Mouse (Mus musculus): ENCODE measurements around the gene Tmem170b. TPM values are rescaled to one million over a fixed set of nuclear protein-coding genes. Genes with fewer than 3 reads are reported as not detected.

Tmem170b gene
- polyA plus RNA-seq, 1 experiment from 2014 or later, result 4.9 TPM

DNA sequence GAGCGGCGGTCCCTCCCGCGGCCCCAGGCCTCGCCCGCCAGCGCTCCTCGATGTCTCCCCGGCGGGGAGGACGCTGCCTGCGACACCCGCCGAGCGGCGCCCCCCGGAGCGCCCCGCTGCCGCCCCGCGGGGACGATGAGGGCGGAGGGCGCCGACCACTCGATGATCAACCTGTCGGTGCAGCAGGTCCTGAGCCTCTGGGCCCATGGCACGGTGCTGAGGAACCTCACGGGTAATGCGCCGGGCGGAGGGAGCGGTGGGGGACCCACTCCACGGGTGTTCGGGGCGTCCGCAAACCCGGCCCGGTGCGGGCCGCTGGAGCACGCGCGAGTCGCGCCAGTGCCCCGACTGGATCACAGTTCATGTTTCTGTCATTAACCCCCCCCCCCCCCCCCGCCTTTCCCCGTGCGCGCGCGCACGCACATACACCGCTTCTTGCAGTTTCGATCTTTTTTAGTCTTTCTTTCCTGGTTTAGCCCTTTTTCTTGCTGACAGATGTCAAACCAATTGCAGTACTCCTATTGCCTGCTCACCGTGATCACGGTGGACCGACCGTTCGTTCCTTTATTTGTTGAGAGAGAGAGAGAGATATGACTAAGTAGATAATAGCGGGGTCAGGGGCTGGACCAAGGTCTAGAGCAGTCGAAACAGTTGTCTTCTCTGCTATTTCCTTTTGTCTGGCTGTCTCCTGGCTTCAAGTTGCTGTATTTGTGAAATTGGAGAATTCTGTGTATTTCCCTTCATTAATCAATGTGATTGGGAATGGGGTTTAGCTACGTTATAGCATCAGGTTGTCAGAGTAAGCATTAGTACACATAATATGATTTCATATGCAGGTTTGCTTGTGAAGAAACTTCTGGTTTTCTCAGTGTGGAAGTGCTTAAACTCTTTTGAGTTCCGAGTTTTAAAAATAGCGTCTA is 634 bp downstream of the Tmem170b start:
- H3K4me1 ChIP-seq (replicated peaks; ENCODE audit: control insufficient read depth, insufficient read depth), result no peaks in the 10 kb centered on the region
- TF ChIP-seq CTCF (IDR thresholded peaks at IDR 0.05; ENCODE audit: low read depth), result no peak
- no peak for TF ChIP-seq EP300 (optimal IDR thresholded peaks at IDR 0.05)
- peak; percentile 63 for DNase-seq (ENCODE audit: low spot score)

DNA sequence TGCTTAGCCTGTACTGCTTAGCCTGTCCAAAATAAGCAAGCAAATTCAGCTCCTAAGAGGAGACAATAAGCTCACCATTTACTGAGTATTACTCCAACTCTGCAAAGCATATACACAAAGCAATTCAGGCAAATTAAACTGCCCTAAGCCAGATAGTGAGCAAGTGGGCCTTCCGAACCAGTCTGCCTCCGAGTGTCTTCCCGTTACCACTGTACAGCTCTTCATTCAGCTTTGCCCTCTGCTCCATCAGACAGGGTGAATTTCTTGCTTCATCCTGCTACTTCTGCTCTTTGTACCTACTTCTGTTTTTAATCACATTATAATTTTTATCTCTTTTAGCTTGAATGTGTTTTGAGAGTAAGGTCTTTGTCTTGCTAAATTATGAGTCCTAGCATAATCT is 1.9 kb downstream of the Tmem170b start:
- H3K36me3 ChIP-seq (ENCODE audit: control insufficient read depth, insufficient read depth, low read length), result no peaks in the 10 kb centered on the region
- no peak overlapping the region for H3K27ac ChIP-seq (replicated peaks)
- DNase-seq (ENCODE audit: low spot score) (no peak), ATAC-seq (ENCODE audit: low FRiP score, low TSS enrichment) (no peak)
- H3K27me3 ChIP-seq (ENCODE audit: control insufficient read depth, insufficient read depth, low read length), result no peaks in the 10 kb centered on the region
- H3K9me3 ChIP-seq (ENCODE audit: control insufficient read depth, low read length), result no peaks in the 10 kb centered on the region
- H3K4me1 ChIP-seq (replicated peaks; ENCODE audit: control insufficient read depth, insufficient read depth), result no peaks in the 10 kb centered on the region
- TF ChIP-seq CTCF (IDR thresholded peaks at IDR 0.05; ENCODE audit: low read depth), result no peak
- no peak for TF ChIP-seq EP300 (optimal IDR thresholded peaks at IDR 0.05)
- no peak overlapping the region for H3K9ac ChIP-seq (ENCODE audit: low read length)
- H3K4me3 ChIP-seq (ENCODE audit: low read depth, low read length), result no peak overlapping the region
- WGBS, result 76% methylated on average over 3 of the region's 3 CpGs
- no peak overlapping the region for H3K4me2 ChIP-seq (replicated peaks; ENCODE audit: low read depth)

More for the DNA sequence above, 634 bp downstream of the Tmem170b start:
- H3K27me3 ChIP-seq (ENCODE audit: control insufficient read depth, insufficient read depth, low read length), result no peaks in the 10 kb centered on the region
- H3K27ac ChIP-seq (replicated peaks), result peak overlapping the region; percentile 90
- 3% methylated on average over 31 of the region's 67 CpGs for WGBS
- no peaks in the 10 kb centered on the region for H3K36me3 ChIP-seq (ENCODE audit: control insufficient read depth, insufficient read depth, low read length)
- peak overlapping the region; percentile 84 for H3K4me2 ChIP-seq (replicated peaks; ENCODE audit: low read depth)
- ATAC-seq (ENCODE audit: low FRiP score, low TSS enrichment), result peak; percentile 32
- no peaks in the 10 kb centered on the region for H3K9me3 ChIP-seq (ENCODE audit: control insufficient read depth, low read length)
- peak overlapping the region; percentile 91 for H3K9ac ChIP-seq (ENCODE audit: low read length)
- peak overlapping the region; percentile 92 for H3K4me3 ChIP-seq (ENCODE audit: low read depth, low read length)

DNA sequence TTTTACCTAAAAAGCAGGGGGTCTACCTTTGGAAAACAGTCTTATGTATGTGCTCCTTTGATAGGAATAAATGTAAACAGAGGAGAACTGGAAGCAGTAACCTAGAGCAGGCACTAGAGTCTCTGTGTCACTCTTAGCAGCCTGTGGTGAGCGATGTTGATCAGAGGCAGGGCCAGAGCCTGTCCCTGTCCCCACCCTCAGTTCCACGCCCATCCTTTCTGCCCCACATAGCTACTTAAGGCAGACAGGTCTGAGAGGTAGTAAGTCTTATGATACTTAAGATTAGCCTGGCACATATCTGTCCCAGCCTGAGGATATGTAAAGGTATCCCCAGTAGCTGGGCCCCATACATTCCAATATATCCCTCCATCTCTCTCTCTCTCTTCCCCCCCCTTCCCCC is 2.9 kb downstream of the Tmem170b start:
- Histone ChIP-seq H3K9me3 (ENCODE audit: control insufficient read depth, low read length) (no peaks in the 10 kb centered on the region), H3K27me3 (ENCODE audit: control insufficient read depth, insufficient read depth, low read length) (no peaks in the 10 kb centered on the region), H3K4me2 (replicated peaks; ENCODE audit: low read depth) (no peak overlapping the region), H3K27ac (replicated peaks) (no peak overlapping the region), H3K9ac (ENCODE audit: low read length) (no peak overlapping the region), H3K36me3 (ENCODE audit: control insufficient read depth, insufficient read depth, low read length) (no peaks in the 10 kb centered on the region), H3K4me3 (ENCODE audit: low read depth, low read length) (no peak overlapping the region), H3K4me1 (replicated peaks; ENCODE audit: control insufficient read depth, insufficient read depth) (no peaks in the 10 kb centered on the region)
- TF ChIP-seq CTCF (IDR thresholded peaks at IDR 0.05; ENCODE audit: low read depth), result no peak
- TF ChIP-seq EP300 (optimal IDR thresholded peaks at IDR 0.05), result no peak
- WGBS, result 43% methylated on average over 2 of the region's 2 CpGs
- peak; percentile 29 for DNase-seq (ENCODE audit: low spot score)
- ATAC-seq (ENCODE audit: low FRiP score, low TSS enrichment), result no peak; the same call in 1 of the 2 replicates

GRCm38 (mm10) chr13:41611046-41611445 is 5.3 kb downstream of the Tmem170b start:
- ATAC-seq (ENCODE audit: low FRiP score, low TSS enrichment) (no peak), DNase-seq (ENCODE audit: low spot score) (no peak)
- H3K4me2 ChIP-seq (replicated peaks; ENCODE audit: low read depth), result no peak overlapping the region
- H3K27me3 ChIP-seq (ENCODE audit: control insufficient read depth, insufficient read depth, low read length), result no peaks in the 10 kb centered on the region
- no peak overlapping the region for H3K27ac ChIP-seq (replicated peaks)
- no peak overlapping the region for H3K4me3 ChIP-seq (ENCODE audit: low read depth, low read length)
- no peak overlapping the region for H3K9ac ChIP-seq (ENCODE audit: low read length)
- no peaks in the 10 kb centered on the region for H3K4me1 ChIP-seq (replicated peaks; ENCODE audit: control insufficient read depth, insufficient read depth)
- no peaks in the 10 kb centered on the region for H3K36me3 ChIP-seq (ENCODE audit: control insufficient read depth, insufficient read depth, low read length)
- TF ChIP-seq EP300 (optimal IDR thresholded peaks at IDR 0.05), result no peak
- no peak for TF ChIP-seq CTCF (IDR thresholded peaks at IDR 0.05; ENCODE audit: low read depth)
- 58% methylated on average over 1 of the region's 1 CpGs for WGBS
- no peaks in the 10 kb centered on the region for H3K9me3 ChIP-seq (ENCODE audit: control insufficient read depth, low read length)

DNA sequence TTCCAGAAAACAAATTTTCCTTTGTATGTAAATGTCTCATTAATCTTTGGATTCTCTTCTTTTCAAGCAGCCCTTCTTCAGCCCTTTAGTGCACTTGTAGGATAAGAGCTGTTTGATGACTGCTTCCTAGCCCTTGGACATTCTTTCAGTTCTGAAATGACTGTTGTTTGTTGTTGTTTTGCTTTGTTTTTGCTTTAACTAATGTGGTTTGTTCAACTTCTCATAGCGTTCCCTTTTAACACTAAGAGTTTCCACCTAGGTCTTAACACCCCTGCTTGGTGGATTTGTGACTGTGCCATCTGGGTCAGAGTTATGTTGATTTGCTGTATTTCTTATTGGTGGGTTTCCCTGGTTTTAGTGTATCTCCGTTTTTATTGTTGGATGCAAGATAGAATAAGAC is 8.8 kb downstream of the Tmem170b start:
- DNase-seq (ENCODE audit: low spot score), result no peak
- 74% methylated on average over 2 of the region's 2 CpGs for WGBS

GRCm38 (mm10) chr13:41614982-41615381 is 9.3 kb downstream of the Tmem170b start:
- Histone ChIP-seq H3K4me1 (replicated peaks; ENCODE audit: control insufficient read depth, insufficient read depth) (no peaks in the 10 kb centered on the region), H3K4me3 (ENCODE audit: low read depth, low read length) (no peak overlapping the region), H3K9ac (ENCODE audit: low read length) (no peak overlapping the region), H3K9me3 (ENCODE audit: control insufficient read depth, low read length) (no peaks in the 10 kb centered on the region), H3K27me3 (ENCODE audit: control insufficient read depth, insufficient read depth, low read length) (no peaks in the 10 kb centered on the region), H3K4me2 (replicated peaks; ENCODE audit: low read depth) (no peak overlapping the region), H3K36me3 (ENCODE audit: control insufficient read depth, insufficient read depth, low read length) (no peaks in the 10 kb centered on the region), H3K27ac (replicated peaks) (no peak overlapping the region)
- ATAC-seq (ENCODE audit: low FRiP score, low TSS enrichment), result no peak
- DNase-seq (ENCODE audit: low spot score), result no peak
- WGBS, result 64% methylated on average over 5 of the region's 5 CpGs
- TF ChIP-seq CTCF (IDR thresholded peaks at IDR 0.05; ENCODE audit: low read depth) (no peak), EP300 (optimal IDR thresholded peaks at IDR 0.05) (no peak)

More for the DNA sequence above, 8.8 kb downstream of the Tmem170b start:
- no peaks in the 10 kb centered on the region for H3K36me3 ChIP-seq (ENCODE audit: control insufficient read depth, insufficient read depth, low read length)
- H3K27ac ChIP-seq (replicated peaks), result no peak overlapping the region
- H3K4me2 ChIP-seq (replicated peaks; ENCODE audit: low read depth), result no peak overlapping the region
- no peak overlapping the region for H3K9ac ChIP-seq (ENCODE audit: low read length)
- no peak overlapping the region for H3K4me3 ChIP-seq (ENCODE audit: low read depth, low read length)
- no peaks in the 10 kb centered on the region for H3K4me1 ChIP-seq (replicated peaks; ENCODE audit: control insufficient read depth, insufficient read depth)
- no peak for ATAC-seq (ENCODE audit: low FRiP score, low TSS enrichment)
- no peak for TF ChIP-seq EP300 (optimal IDR thresholded peaks at IDR 0.05)
- TF ChIP-seq CTCF (IDR thresholded peaks at IDR 0.05; ENCODE audit: low read depth), result no peak
- H3K27me3 ChIP-seq (ENCODE audit: control insufficient read depth, insufficient read depth, low read length), result no peaks in the 10 kb centered on the region
- H3K9me3 ChIP-seq (ENCODE audit: control insufficient read depth, low read length), result no peaks in the 10 kb centered on the region

All from stomach, postnatal 0 days (tissue).